Comparison of ENCODE assay signal across 29 mouse cellular contexts in genomic region chrX:160971991-160972545, GRCm38 (mm10). TPM values are rescaled to one million over a fixed set of nuclear protein-coding genes. Genes with fewer than 3 reads are reported as not detected.
A peak's percentile ranks its signal among the peaks of the same experiment; 100 is the strongest.
DNase-seq lines count a peak whose midpoint lies in the region; ATAC-seq lines count a peak whose summit lies in the region.
"Had no signal": no experiment of that assay in that cellular context is flagged by ENCODE, and none has a peak within 500 bp of the region (broad histone marks: within the 10 kb centered on the region; RNA-seq: fewer than 3 reads in every experiment).

No protein-coding gene starts in this region.

- H3K4me3 ChIP-seq in midbrain, embryonic 13.5 days (replicated peaks): no peak overlapping the region
- H3K4me3 ChIP-seq: embryonic facial prominence, embryonic 10.5 days; forebrain, embryonic 15.5 days; hindbrain, embryonic 12.5 days; kidney, embryonic 15.5 days; left cerebral cortex, adult 2 months; limb, embryonic 15.5 days; lung, embryonic 15.5 days; midbrain, embryonic 10.5 days; neural tube, embryonic 15.5 days had no signal

- peaks cover 18% of the 10 kb centered on the region; the same call in 1 of the 2 replicates for H3K27me3 ChIP-seq in midbrain, embryonic 13.5 days
- H3K27me3 ChIP-seq: forebrain, embryonic 15.5 days; limb, embryonic 15.5 days; lung, embryonic 15.5 days; neural tube, embryonic 15.5 days had no signal

- 94% methylated on average over 6 of the region's 6 CpGs for WGBS in midbrain, embryonic 13.5 days

- H3K9me3 ChIP-seq in midbrain, embryonic 13.5 days: no peaks in the 10 kb centered on the region
- H3K9me3 ChIP-seq: embryonic facial prominence, embryonic 10.5 days; forebrain, embryonic 15.5 days; hindbrain, embryonic 12.5 days; kidney, embryonic 15.5 days; limb, embryonic 15.5 days; lung, embryonic 15.5 days; midbrain, embryonic 10.5 days; neural tube, embryonic 15.5 days had no signal

- H3K9ac ChIP-seq in midbrain, embryonic 13.5 days (replicated peaks): no peak overlapping the region
- H3K9ac ChIP-seq: forebrain, embryonic 15.5 days; hindbrain, embryonic 12.5 days; kidney, embryonic 15.5 days; limb, embryonic 15.5 days; liver, embryonic 14.5 days; lung, embryonic 15.5 days; neural tube, embryonic 15.5 days had no signal

- no peaks in the 10 kb centered on the region for H3K4me1 ChIP-seq in midbrain, embryonic 13.5 days (replicated peaks)
- H3K4me1 ChIP-seq: embryonic facial prominence, embryonic 10.5 days; forebrain, embryonic 15.5 days; hindbrain, embryonic 12.5 days; kidney, embryonic 15.5 days; limb, embryonic 15.5 days; lung, embryonic 15.5 days; midbrain, embryonic 10.5 days; neural tube, embryonic 15.5 days had no signal

- H3K27ac ChIP-seq in midbrain, embryonic 13.5 days: no peak overlapping the region
- H3K27ac ChIP-seq: embryonic facial prominence, embryonic 10.5 days; forebrain, embryonic 15.5 days; hindbrain, embryonic 12.5 days; kidney, embryonic 15.5 days; left cerebral cortex, adult 2 months; limb, embryonic 15.5 days; liver, embryonic 14.5 days; lung, embryonic 15.5 days; macrophage; midbrain, embryonic 10.5 days; neural tube, embryonic 15.5 days; stomach, postnatal 0 days had no signal

- H3K4me2 ChIP-seq in midbrain, embryonic 13.5 days (replicated peaks): no peak overlapping the region
- H3K4me2 ChIP-seq: forebrain, embryonic 15.5 days; heart, embryonic 11.5 days; hindbrain, embryonic 12.5 days; kidney, embryonic 15.5 days; limb, embryonic 15.5 days; lung, embryonic 15.5 days; neural tube, embryonic 15.5 days had no signal

- H3K36me3 ChIP-seq in midbrain, embryonic 13.5 days: no peaks in the 10 kb centered on the region
- H3K36me3 ChIP-seq: embryonic facial prominence, embryonic 10.5 days; forebrain, embryonic 15.5 days; hindbrain, embryonic 12.5 days; kidney, embryonic 15.5 days; limb, embryonic 15.5 days; lung, embryonic 15.5 days; midbrain, embryonic 10.5 days; neural tube, embryonic 15.5 days had no signal

- no peak for DNase-seq in cerebellum, postnatal 4 days (ENCODE audit: low spot score in 2 of 2)
- peak; percentile 27 to 32 for DNase-seq in adrenal gland, postnatal 36 days
- DNase-seq in cerebellum, adult 8-10 months: peak; percentile 38
- no peak for DNase-seq in lung, adult 18-20 months
- DNase-seq in retina, embryonic 14.5 days (ENCODE audit: low spot score): no peak
- DNase-seq in lung, postnatal 36 days: no peak
- DNase-seq: gastrocnemius, postnatal 10 days; heart, adult 11 months; heart, postnatal 14 days; kidney, postnatal 36 days; right cerebral cortex, postnatal 14 days; thymus, adult 2 months; thymus, postnatal 4 days had no signal

- peak; percentile 72 for ATAC-seq in cerebellum, adult (ENCODE audit: insufficient number of reproducible peaks, low FRiP score, low TSS enrichment)
- ATAC-seq in midbrain, embryonic 13.5 days: no peak
- ATAC-seq: forebrain, embryonic 15.5 days; intestine, postnatal 0 days had no signal

RNA-seq across cellular contexts. Expression of gene Cdkl5, which starts 22.4 kb away (rescaled TPM):
- total RNA-seq in adrenal gland, postnatal 36 days (2021): 10 to 100 TPM; 17.5 to 24.1 TPM
- 3.9 and 4.2 TPM in 2 replicates for polyA plus RNA-seq in midbrain, embryonic 13.5 days (2015; fragmentation: Nextera tagmentation; extraction: Ambion mirVana)

Comparison
In these comparisons a context has a peak if more than half of its experiments do, and no peak if none do; other contexts are left out.
1. DNase-seq: peak in adrenal gland, postnatal 36 days (2 of 2) and cerebellum, adult 8-10 months (single experiment); none in cerebellum, postnatal 4 days (0 of 2), lung, adult 18-20 months (0 of 2), retina, embryonic 14.5 days (single experiment) and lung, postnatal 36 days (single experiment).